Mouse (Mus musculus): ENCODE measurements at regions not wholly inside any gene's neighbourhood (a gene's known extent, or its start where the extent isn't known, plus 50 kb on each side); places are given as distances from the start of the nearest gene placed in this dataset.
A peak's percentile ranks its signal among the peaks of the same experiment; 100 is the strongest.

DNA sequence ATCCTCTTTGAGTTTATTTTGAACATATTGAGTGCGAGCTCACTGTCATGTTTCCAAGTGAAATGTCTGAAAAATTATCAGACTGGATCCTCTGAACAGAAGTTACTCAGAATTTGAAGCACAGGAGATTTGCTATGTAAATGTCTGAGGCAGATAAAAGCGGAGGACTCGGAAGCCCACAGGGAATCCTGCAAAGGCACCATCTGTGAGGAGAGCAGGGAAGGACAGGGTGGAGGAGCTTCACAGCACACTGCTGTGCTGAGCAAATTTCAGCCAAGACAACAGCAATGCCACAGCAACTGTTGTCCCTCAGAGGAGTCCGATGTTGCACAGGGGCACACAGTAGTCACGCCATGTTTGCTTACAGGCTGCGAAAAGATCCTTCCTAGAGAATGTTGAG is 165.0 kb downstream of the Wdr20rt start:
- Histone ChIP-seq H3K27me3 (ENCODE audit: control insufficient read depth, insufficient read depth, low read length) (no peaks in the 10 kb centered on the region), H3K9me3 (ENCODE audit: control insufficient read depth, low read length) (no peaks in the 10 kb centered on the region), H3K4me1 (replicated peaks; ENCODE audit: control insufficient read depth in 2 of 2, insufficient read depth in 2 of 2, low read length in 1 of 2) (no peaks in the 10 kb centered on the region; a peak in 1 of 4 replicates), H3K4me2 (ENCODE audit: low read depth) (no peak overlapping the region), H3K27ac (no peak overlapping the region), H3K9ac (replicated peaks) (no peak overlapping the region), H3K36me3 (replicated peaks; ENCODE audit: control insufficient read depth, insufficient read depth, low read depth) (no peaks in the 10 kb centered on the region), H3K4me3 (ENCODE audit: insufficient read depth in 1 of 2, low read depth in 2 of 2, low read length in 2 of 2) (no peak overlapping the region)
- ATAC-seq (ENCODE audit: insufficient read depth) (no peak), DNase-seq (ENCODE audit: low read depth in 3 of 3, low spot score in 3 of 3) (no peak)
- WGBS (ENCODE audit: insufficient replicate concordance) = 68% methylated on average over 6 of the region's 6 CpGs
- TF ChIP-seq EP300 (IDR thresholded peaks at IDR 0.05; ENCODE audit: low read depth) = no peak
- TF ChIP-seq CTCF (IDR thresholded peaks at IDR 0.05; ENCODE audit: low read depth) = no peak

DNA sequence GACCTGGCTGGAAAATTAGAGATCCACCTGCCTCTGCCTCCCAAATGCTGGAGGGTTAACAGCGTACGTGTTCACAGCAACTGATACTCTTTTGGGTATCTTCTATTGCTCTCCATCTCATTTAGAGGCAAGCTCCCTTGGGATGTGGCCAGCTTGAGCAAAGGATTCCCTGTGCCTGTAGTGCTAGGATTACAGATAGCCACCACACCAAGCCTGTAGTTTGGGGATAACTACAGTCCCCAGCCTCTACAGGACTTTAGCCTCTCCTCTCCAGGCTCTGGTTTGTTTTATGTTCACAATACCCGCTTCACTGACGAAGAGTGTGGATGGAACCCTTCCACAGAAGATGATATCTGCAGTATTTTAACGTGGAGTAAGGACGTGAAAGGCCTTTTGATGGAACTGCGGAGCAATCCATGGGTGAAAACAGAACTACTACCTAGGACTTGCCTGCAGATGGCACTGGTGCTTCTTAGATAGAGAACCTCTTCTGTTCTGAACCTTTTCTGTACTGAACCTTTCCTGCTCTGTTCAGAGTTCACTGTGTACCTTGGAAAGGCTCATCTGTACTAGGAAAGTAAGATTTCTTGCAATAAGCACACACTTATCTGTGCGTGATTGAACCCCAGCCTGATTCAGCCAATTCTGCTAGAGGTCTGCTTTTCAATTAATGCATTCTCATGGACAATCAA is 176.6 kb downstream of the Wdr20rt start:
- ATAC-seq (ENCODE audit: insufficient read depth) (no peak), DNase-seq (ENCODE audit: low read depth in 3 of 3, low spot score in 3 of 3) (no peak)
- peak; percentile 33; the same call in 1 of the 2 replicates for TF ChIP-seq CTCF (IDR thresholded peaks at IDR 0.05; ENCODE audit: low read depth)
- TF ChIP-seq EP300 (IDR thresholded peaks at IDR 0.05; ENCODE audit: low read depth) = no peak
- Histone ChIP-seq H3K4me1 (replicated peaks; ENCODE audit: control insufficient read depth in 2 of 2, insufficient read depth in 2 of 2, low read length in 1 of 2) (no peaks in the 10 kb centered on the region), H3K4me3 (ENCODE audit: insufficient read depth in 1 of 2, low read depth in 2 of 2, low read length in 2 of 2) (no peak overlapping the region), H3K4me2 (ENCODE audit: low read depth) (no peak overlapping the region), H3K36me3 (replicated peaks; ENCODE audit: control insufficient read depth, insufficient read depth, low read depth) (no peaks in the 10 kb centered on the region), H3K9ac (replicated peaks) (no peak overlapping the region), H3K27ac (no peak overlapping the region), H3K27me3 (ENCODE audit: control insufficient read depth, insufficient read depth, low read length) (no peaks in the 10 kb centered on the region), H3K9me3 (ENCODE audit: control insufficient read depth, low read length) (no peaks in the 10 kb centered on the region)
- WGBS (ENCODE audit: insufficient replicate concordance) = 43% methylated on average over 8 of the region's 8 CpGs

DNA sequence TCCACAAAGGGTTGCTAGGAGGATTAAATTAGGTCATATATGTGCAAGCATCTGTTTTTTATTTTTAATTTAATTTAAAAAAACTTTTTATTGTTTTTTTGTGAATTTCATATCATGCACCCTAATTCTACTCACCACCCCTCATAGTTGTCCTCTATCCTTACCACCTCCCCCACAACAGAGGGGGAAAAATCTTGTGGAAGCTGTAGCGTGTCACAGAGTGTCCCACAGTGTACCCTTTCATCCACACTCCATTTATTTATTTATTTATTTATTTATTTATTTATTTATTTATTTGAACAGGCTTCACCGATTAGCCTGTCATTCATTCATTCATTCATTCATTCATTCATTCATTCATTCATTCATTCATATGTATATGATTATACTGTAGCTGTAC is 177.8 kb downstream of the Wdr20rt start:
- H3K4me1 ChIP-seq (replicated peaks; ENCODE audit: control insufficient read depth in 2 of 2, insufficient read depth in 2 of 2, low read length in 1 of 2) = no peaks in the 10 kb centered on the region
- WGBS (ENCODE audit: insufficient replicate concordance) = 68% methylated on average over 2 of the region's 2 CpGs
- TF ChIP-seq EP300 (IDR thresholded peaks at IDR 0.05; ENCODE audit: low read depth) (no peak), CTCF (IDR thresholded peaks at IDR 0.05; ENCODE audit: low read depth) (no peak)
- no peak overlapping the region for H3K27ac ChIP-seq
- no peaks in the 10 kb centered on the region for H3K27me3 ChIP-seq (ENCODE audit: control insufficient read depth, insufficient read depth, low read length)
- no peak overlapping the region for H3K4me3 ChIP-seq (ENCODE audit: insufficient read depth in 1 of 2, low read depth in 2 of 2, low read length in 2 of 2)
- ATAC-seq (ENCODE audit: insufficient read depth) = no peak
- H3K9me3 ChIP-seq (ENCODE audit: control insufficient read depth, low read length) = no peaks in the 10 kb centered on the region
- no peak overlapping the region for H3K9ac ChIP-seq (replicated peaks)
- no peaks in the 10 kb centered on the region for H3K36me3 ChIP-seq (replicated peaks; ENCODE audit: control insufficient read depth, insufficient read depth, low read depth)
- no peak for DNase-seq (ENCODE audit: low read depth in 3 of 3, low spot score in 3 of 3)
- no peak overlapping the region for H3K4me2 ChIP-seq (ENCODE audit: low read depth)

DNA sequence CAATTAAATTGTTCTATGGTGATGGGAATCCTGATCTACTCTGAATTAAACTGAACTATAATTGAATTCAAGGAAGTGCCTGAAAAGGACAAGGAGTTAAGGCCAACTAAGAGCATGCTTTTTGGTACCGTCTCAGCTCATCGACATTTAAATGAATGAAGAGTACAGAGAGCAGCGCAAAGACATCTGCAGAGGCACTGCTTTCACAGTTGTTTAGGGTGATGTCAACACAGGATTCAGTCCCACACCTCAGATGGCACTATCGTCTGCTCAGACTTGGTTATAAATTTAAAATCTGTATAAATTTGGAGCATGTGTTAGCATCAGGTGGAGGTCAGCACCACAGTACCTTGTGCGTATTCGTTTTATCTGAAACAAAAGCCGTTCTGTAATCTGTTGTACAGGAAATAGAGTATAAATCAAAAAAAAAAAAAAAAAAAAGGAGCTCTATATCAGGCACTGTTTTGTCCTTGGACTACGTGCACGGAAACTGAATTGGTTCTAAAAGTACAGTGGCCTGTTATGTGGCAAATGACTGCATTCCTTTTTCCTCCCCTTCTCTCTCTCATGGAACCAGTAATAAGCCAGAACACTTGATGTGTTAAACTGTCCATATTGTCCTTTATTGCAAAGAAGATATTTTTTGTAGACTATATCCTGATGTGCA is 187.8 kb downstream of the Wdr20rt start:
- no peaks in the 10 kb centered on the region for H3K9me3 ChIP-seq (ENCODE audit: control insufficient read depth, low read length)
- 74% methylated on average over 9 of the region's 9 CpGs for WGBS (ENCODE audit: insufficient replicate concordance)
- H3K4me3 ChIP-seq (ENCODE audit: insufficient read depth in 1 of 2, low read depth in 2 of 2, low read length in 2 of 2) = no peak overlapping the region
- H3K9ac ChIP-seq (replicated peaks) = no peak overlapping the region
- DNase-seq (ENCODE audit: low read depth in 3 of 3, low spot score in 3 of 3) (no peak), ATAC-seq (ENCODE audit: insufficient read depth) (no peak)
- no peak overlapping the region for H3K27ac ChIP-seq
- no peak overlapping the region for H3K4me2 ChIP-seq (ENCODE audit: low read depth)
- no peaks in the 10 kb centered on the region for H3K36me3 ChIP-seq (replicated peaks; ENCODE audit: control insufficient read depth, insufficient read depth, low read depth)
- H3K27me3 ChIP-seq (ENCODE audit: control insufficient read depth, insufficient read depth, low read length) = no peaks in the 10 kb centered on the region
- no peak for TF ChIP-seq EP300 (IDR thresholded peaks at IDR 0.05; ENCODE audit: low read depth)
- no peak for TF ChIP-seq CTCF (IDR thresholded peaks at IDR 0.05; ENCODE audit: low read depth)
- H3K4me1 ChIP-seq (replicated peaks; ENCODE audit: control insufficient read depth in 2 of 2, insufficient read depth in 2 of 2, low read length in 1 of 2) = no peaks in the 10 kb centered on the region

DNA sequence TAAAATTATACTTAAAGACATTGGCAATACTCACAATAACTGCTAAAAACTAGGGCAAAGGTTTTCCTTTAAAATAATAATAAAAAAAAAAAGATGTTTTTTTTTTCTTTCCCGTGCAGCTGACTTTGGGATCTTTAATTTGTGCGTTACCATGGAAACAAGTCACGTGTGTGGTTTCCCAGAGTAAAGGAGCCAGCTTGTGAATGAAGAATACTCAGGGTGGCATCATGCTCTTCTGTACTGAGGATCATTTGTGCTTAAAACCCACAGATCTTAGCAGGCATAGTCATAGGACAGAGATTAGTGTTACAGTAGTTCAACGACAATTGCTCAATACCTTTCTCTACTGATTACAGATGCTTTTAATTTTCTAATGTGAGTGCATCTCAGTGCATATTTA is 189.1 kb downstream of the Wdr20rt start:
- no peak overlapping the region for H3K27ac ChIP-seq
- no peaks in the 10 kb centered on the region for H3K4me1 ChIP-seq (replicated peaks; ENCODE audit: control insufficient read depth in 2 of 2, insufficient read depth in 2 of 2, low read length in 1 of 2)
- no peak overlapping the region for H3K4me3 ChIP-seq (ENCODE audit: insufficient read depth in 1 of 2, low read depth in 2 of 2, low read length in 2 of 2)
- DNase-seq (ENCODE audit: low read depth in 3 of 3, low spot score in 3 of 3) (no peak), ATAC-seq (ENCODE audit: insufficient read depth) (no peak)
- 72% methylated on average over 4 of the region's 4 CpGs for WGBS (ENCODE audit: insufficient replicate concordance)
- no peaks in the 10 kb centered on the region for H3K36me3 ChIP-seq (replicated peaks; ENCODE audit: control insufficient read depth, insufficient read depth, low read depth)
- TF ChIP-seq CTCF (IDR thresholded peaks at IDR 0.05; ENCODE audit: low read depth) (no peak), EP300 (IDR thresholded peaks at IDR 0.05; ENCODE audit: low read depth) (no peak)
- H3K4me2 ChIP-seq (ENCODE audit: low read depth) = no peak overlapping the region
- no peaks in the 10 kb centered on the region for H3K27me3 ChIP-seq (ENCODE audit: control insufficient read depth, insufficient read depth, low read length)
- no peak overlapping the region for H3K9ac ChIP-seq (replicated peaks)
- H3K9me3 ChIP-seq (ENCODE audit: control insufficient read depth, low read length) = no peaks in the 10 kb centered on the region

Measured in liver, embryonic 14.5 days (tissue).